Mouse (Mus musculus) hindbrain, embryonic 15.5 days (tissue): ENCODE measurements around the gene Kazn. TPM values are rescaled to one million over a fixed set of nuclear protein-coding genes. Genes with fewer than 3 reads are reported as not detected.

Source experiments
- ATAC-seq: fragments of 200-750 bp; cut with Nextera tagmentation; 2 replicates; pipeline ENCODE4 v1.8.0; 2017; ENCODE audit warnings: low read depth, moderate number of reproducible peaks, moderate TSS enrichment; ENCODE audit not compliant: low FRiP score
- H3K27ac ChIP-seq: fragments of 300-500 bp; sonication (generic); replicated peaks from 2 replicates; pipeline ENCODE4 v1.5.1; 2015; ENCODE audit warnings: mild to moderate bottlenecking, inconsistent platforms
- H3K27me3 ChIP-seq: fragments of 300-500 bp; sonication (generic); 2 replicates; pipeline ENCODE4 v1.6.1; 2015; ENCODE audit warnings: control low read depth, inconsistent platforms
- H3K36me3 ChIP-seq: fragments of 300-500 bp; sonication (generic); 2 replicates; pipeline ENCODE4 v1.6.1; 2015; ENCODE audit warnings: control low read depth, inconsistent platforms
- H3K4me1 ChIP-seq: fragments of 300-500 bp; sonication (generic); replicated peaks from 2 replicates; pipeline ENCODE4 v1.6.1; 2015; ENCODE audit warnings: control low read depth, inconsistent platforms
- H3K4me2 ChIP-seq: fragments of 300-500 bp; sonication (generic); 2 replicates; pipeline ENCODE4 v1.6.1; 2015; ENCODE audit warnings: moderate library complexity, mild to moderate bottlenecking, inconsistent platforms
- H3K4me3 ChIP-seq: fragments of 300-500 bp; sonication (generic); 2 replicates; pipeline ENCODE4 v1.5.1; 2015; ENCODE audit warnings: mild to moderate bottlenecking, inconsistent platforms
- H3K9ac ChIP-seq: fragments of 300-500 bp; sonication (generic); 2 replicates; pipeline ENCODE4 v1.6.1; 2015; ENCODE audit warnings: inconsistent platforms
- H3K9me3 ChIP-seq: fragments of 300-500 bp; sonication (generic); 2 replicates; pipeline ENCODE4 v1.6.1; 2016; ENCODE audit warnings: control low read depth, inconsistent platforms
- WGBS: fragments of 180-500 bp; shearing (Covaris S2); methylation state at CpG from one replicate; pipeline ENCODE4 v1.1.7; 2015; 5-methylcytosine and 5-hydroxymethylcytosine counted together
- polyA plus RNA-seq: library from polyadenylated mRNA; unstranded; fragments of >200 nt; fragmentation: Nextera tagmentation; extraction: Ambion mirVana; gene quantifications from 2 replicates; pipeline ENCODE4 v1.2.1, GENCODE M21; 2015

The Kazn gene
- polyA plus RNA-seq, result 27.8 and 29.7 TPM in 2 replicates

DNA sequence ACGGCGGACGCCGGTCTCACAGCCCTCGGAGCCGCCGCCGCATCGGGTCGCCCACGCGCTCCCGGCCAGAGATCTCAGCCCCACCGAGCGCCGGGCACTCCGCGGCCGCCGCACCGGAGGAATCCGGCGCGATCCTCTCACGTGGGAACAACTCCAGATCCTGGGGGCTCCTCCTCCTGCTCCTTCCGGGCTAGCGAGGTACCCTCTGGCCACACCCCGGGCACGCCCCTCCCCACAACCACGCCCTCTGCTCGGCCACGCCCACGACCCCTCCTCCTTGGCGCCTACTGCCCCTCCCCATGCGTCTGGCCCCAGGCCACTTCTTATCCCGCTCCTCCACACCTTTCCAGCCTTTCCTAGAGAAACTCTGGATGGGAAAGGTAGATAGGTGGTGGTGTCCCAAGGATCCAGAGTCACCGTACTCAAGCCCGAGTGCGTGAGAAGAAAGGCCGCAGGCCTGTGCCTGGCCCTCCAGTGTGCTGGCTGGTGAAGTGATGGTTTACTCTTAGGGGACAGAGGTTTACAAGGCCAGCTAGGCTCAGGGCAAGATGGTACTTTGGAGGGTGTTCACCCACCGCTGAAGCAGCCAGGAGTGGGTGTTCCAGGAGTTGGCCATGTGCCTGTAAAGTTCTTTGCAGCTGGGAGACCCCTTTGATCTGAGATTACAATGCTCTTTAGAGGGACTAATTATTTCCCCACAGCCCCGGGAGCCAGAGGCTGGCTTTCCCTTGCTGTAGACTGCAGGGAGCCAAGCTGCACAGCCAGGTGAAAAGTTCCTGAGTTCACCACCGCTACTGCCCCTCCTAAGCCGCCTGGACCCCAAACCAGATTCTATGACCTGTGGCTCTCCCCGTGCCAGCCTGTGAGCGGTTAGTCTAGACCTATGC, at the start of gene Kazn:
TSS of gene Kazn (minus strand) at position 162 of the 887 bp plus-strand sequence.
- peak; percentile 57 for ATAC-seq
- H3K4me3 ChIP-seq, result peak within 1 kb of the TSS; percentile 69
- H3K36me3 ChIP-seq, result no peaks in the 10 kb centered on the region
- H3K27me3 ChIP-seq, result 0 out of 2 replicates have a peak, but pooled peaks cover 8% of the 10 kb centered on the region
- peak within 1 kb of the TSS; percentile 68 for H3K9ac ChIP-seq
- H3K9me3 ChIP-seq, result no peaks in the 10 kb centered on the region
- H3K4me1 ChIP-seq, result peaks cover 26% of the 10 kb centered on the region
- peak within 1 kb of the TSS; percentile 64 for H3K27ac ChIP-seq
- peak within 1 kb of the TSS; percentile 99 for H3K4me2 ChIP-seq
- WGBS, result 4% methylated on average over 42 of the region's 46 CpGs

GRCm38 (mm10) chr4:142285471-142285870, 46.3 kb upstream of the Kazn start:
- Histone ChIP-seq H3K4me1 (peaks cover 8% of the 10 kb centered on the region), H3K27ac (no peak overlapping the region), H3K4me2 (no peak overlapping the region), H3K27me3 (no peaks in the 10 kb centered on the region), H3K4me3 (no peak overlapping the region), H3K9ac (no peak overlapping the region), H3K36me3 (no peaks in the 10 kb centered on the region), H3K9me3 (no peaks in the 10 kb centered on the region)
- 82% methylated on average over 2 of the region's 2 CpGs for WGBS
- no peak for ATAC-seq

- H3K9me3 ChIP-seq, result no peaks in the 10 kb centered on the region
- H3K27ac ChIP-seq, result no peak overlapping the region
- H3K27me3 ChIP-seq, result no peaks in the 10 kb centered on the region
- no peak overlapping the region for H3K4me2 ChIP-seq
- no peak overlapping the region for H3K4me3 ChIP-seq
- no peaks in the 10 kb centered on the region for H3K36me3 ChIP-seq
- no peak for ATAC-seq
- H3K9ac ChIP-seq, result no peak overlapping the region
- H3K4me1 ChIP-seq, result peaks cover 8% of the 10 kb centered on the region
- WGBS, result 65% methylated on average over 5 of the region's 5 CpGs
Observed at GRCm38 (mm10) chr4:142283867-142284266, 44.7 kb upstream of the Kazn start.

DNA sequence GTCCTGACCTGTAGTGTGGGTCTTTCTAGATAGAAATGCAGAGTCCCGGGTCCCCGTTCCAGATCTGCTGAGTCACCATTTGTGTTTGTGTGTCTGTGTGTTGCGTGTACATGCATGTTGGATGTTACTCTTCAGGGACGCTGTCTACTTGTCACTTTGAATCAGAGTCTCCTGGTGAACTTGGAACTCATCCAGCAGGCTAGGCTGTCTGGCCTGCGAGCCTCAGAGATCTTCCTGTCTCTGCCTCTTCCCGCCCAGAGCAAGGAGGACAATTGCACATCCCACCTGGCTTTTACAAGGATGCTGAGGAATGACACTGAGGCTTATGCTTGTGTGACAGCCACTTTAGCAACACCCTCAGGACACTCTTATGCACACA, 39.0 kb upstream of the Kazn start:
- WGBS, result 87% methylated on average over 6 of the region's 6 CpGs
- H3K27ac ChIP-seq, result 0 out of 2 replicates have a peak overlapping the region, but pooled peaks have one; percentile 1
- ATAC-seq, result no peak; the same call in 1 of the 2 replicates
- H3K9ac ChIP-seq, result no peak overlapping the region
- H3K36me3 ChIP-seq, result no peaks in the 10 kb centered on the region
- H3K4me2 ChIP-seq, result 0 out of 2 replicates have a peak overlapping the region, but pooled peaks have one; percentile 8
- no peaks in the 10 kb centered on the region for H3K27me3 ChIP-seq
- H3K4me1 ChIP-seq, result peaks cover 28% of the 10 kb centered on the region
- H3K4me3 ChIP-seq, result no peak overlapping the region
- H3K9me3 ChIP-seq, result no peaks in the 10 kb centered on the region

GRCm38 (mm10) chr4:142277481-142278196, 38.4 kb upstream of the Kazn start:
- 32% methylated on average over 20 of the region's 20 CpGs for WGBS
- no peak overlapping the region for H3K4me3 ChIP-seq
- H3K27ac ChIP-seq, result no peak overlapping the region
- no peaks in the 10 kb centered on the region for H3K9me3 ChIP-seq
- peak; percentile 23; the same call in 1 of the 2 replicates for ATAC-seq
- H3K27me3 ChIP-seq, result no peaks in the 10 kb centered on the region
- 0 out of 2 replicates have a peak overlapping the region, but pooled peaks have one; percentile 8 for H3K4me2 ChIP-seq
- no peaks in the 10 kb centered on the region for H3K36me3 ChIP-seq
- no peak overlapping the region for H3K9ac ChIP-seq
- H3K4me1 ChIP-seq, result peaks cover 25% of the 10 kb centered on the region

- H3K4me1 ChIP-seq, result peaks cover 25% of the 10 kb centered on the region
- H3K27me3 ChIP-seq, result no peaks in the 10 kb centered on the region
- ATAC-seq, result no peak
- H3K4me2 ChIP-seq, result peak overlapping the region; percentile 23; the same call in 1 of the 2 replicates
- 52% methylated on average over 2 of the region's 2 CpGs for WGBS
- peak overlapping the region; percentile 68 for H3K27ac ChIP-seq
- no peak overlapping the region for H3K4me3 ChIP-seq
- H3K36me3 ChIP-seq, result no peaks in the 10 kb centered on the region
- H3K9me3 ChIP-seq, result no peaks in the 10 kb centered on the region
- H3K9ac ChIP-seq, result no peak overlapping the region
Observed at GRCm38 (mm10) chr4:142275242-142275641, 36.0 kb upstream of the Kazn start.

- ATAC-seq, result peak; percentile 25; the same call in 1 of the 2 replicates
- H3K4me1 ChIP-seq, result peaks cover 25% of the 10 kb centered on the region
- H3K27me3 ChIP-seq, result no peaks in the 10 kb centered on the region
- peak overlapping the region; percentile 68 for H3K27ac ChIP-seq
- no peaks in the 10 kb centered on the region for H3K9me3 ChIP-seq
- no peaks in the 10 kb centered on the region for H3K36me3 ChIP-seq
- H3K4me2 ChIP-seq, result peak overlapping the region; percentile 23; the same call in 1 of the 2 replicates
- H3K9ac ChIP-seq, result no peak overlapping the region
- WGBS, result 55% methylated on average over 11 of the region's 11 CpGs
- H3K4me3 ChIP-seq, result no peak overlapping the region
Observed at GRCm38 (mm10) chr4:142274441-142275234, 35.4 kb upstream of the Kazn start.

DNA sequence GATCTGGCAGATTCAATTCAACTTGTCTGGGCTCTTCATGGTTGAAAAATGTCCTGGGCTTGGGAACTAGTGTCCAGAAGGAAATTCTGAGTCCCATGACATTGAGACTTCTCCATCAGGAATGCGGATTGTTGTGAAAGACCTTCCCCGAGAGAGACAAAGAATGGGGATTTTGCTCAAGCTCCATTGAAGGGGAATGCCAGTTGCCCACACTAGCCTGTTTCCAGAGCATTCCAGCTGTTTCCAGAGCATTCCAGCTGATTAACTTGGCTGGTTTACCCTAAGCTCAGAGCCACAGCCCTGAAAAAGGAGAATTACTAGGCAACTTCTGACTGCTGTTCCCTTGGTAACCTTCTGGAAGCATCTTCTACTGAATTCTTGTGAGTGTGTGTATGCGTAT, 32.3 kb upstream of the Kazn start:
- Histone ChIP-seq H3K9me3 (no peaks in the 10 kb centered on the region), H3K4me1 (peaks cover 30% of the 10 kb centered on the region), H3K27ac (no peak overlapping the region), H3K9ac (no peak overlapping the region), H3K4me2 (no peak overlapping the region), H3K27me3 (no peaks in the 10 kb centered on the region), H3K4me3 (no peak overlapping the region), H3K36me3 (no peaks in the 10 kb centered on the region)
- no peak for ATAC-seq
- WGBS, result 71% methylated on average over 3 of the region's 3 CpGs

GRCm38 (mm10) chr4:142267832-142268231, 28.6 kb upstream of the Kazn start:
- Histone ChIP-seq H3K27me3 (no peaks in the 10 kb centered on the region), H3K4me1 (peaks cover 22% of the 10 kb centered on the region), H3K9ac (no peak overlapping the region), H3K36me3 (no peaks in the 10 kb centered on the region), H3K27ac (peak overlapping the region; percentile 76), H3K4me3 (no peak overlapping the region), H3K4me2 (no peak overlapping the region), H3K9me3 (no peaks in the 10 kb centered on the region)
- peak; percentile 14; the same call in 1 of the 2 replicates for ATAC-seq
- 15% methylated on average over 4 of the region's 4 CpGs for WGBS

DNA sequence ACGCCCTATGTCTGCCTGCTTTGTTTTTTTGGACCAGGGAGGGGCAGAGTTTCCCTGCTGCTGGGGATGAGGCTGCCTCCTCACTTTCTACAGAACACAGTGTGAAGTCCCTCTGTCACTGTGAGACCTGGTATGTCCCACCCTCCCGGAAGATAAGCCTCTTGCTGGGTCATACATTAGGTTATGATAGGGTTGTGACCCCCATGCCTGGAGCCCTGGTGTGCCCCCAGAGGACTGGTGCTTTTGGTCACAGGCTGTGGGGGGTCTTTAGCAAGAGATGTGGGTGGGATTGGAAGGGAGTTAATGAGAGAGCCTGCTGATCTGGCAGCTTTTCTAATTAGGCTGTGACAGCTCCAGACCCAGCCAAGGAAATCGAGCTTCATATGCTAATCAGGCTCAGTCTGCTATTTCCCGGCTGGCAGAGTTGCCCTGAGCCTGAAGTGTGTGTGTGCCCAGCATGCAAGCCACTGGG, 28.2 kb upstream of the Kazn start:
- no peak overlapping the region for H3K9ac ChIP-seq
- peak; percentile 87 for ATAC-seq

GRCm38 (mm10) chr4:142264335-142264734, 25.1 kb upstream of the Kazn start:
- H3K4me2 ChIP-seq, result no peak overlapping the region
- 91% methylated on average over 7 of the region's 7 CpGs for WGBS
- H3K9me3 ChIP-seq, result no peaks in the 10 kb centered on the region
- no peak overlapping the region for H3K4me3 ChIP-seq
- H3K27ac ChIP-seq, result no peak overlapping the region
- no peaks in the 10 kb centered on the region for H3K27me3 ChIP-seq
- no peak for ATAC-seq
- H3K4me1 ChIP-seq, result peaks cover 28% of the 10 kb centered on the region
- H3K36me3 ChIP-seq, result no peaks in the 10 kb centered on the region
- no peak overlapping the region for H3K9ac ChIP-seq

More for the DNA sequence above, 28.2 kb upstream of the Kazn start:
- WGBS, result 5% methylated on average over 4 of the region's 4 CpGs
- Histone ChIP-seq H3K4me1 (peaks cover 22% of the 10 kb centered on the region), H3K4me2 (no peak overlapping the region), H3K4me3 (no peak overlapping the region), H3K27me3 (no peaks in the 10 kb centered on the region), H3K27ac (peak overlapping the region; percentile 76), H3K9me3 (no peaks in the 10 kb centered on the region), H3K36me3 (no peaks in the 10 kb centered on the region)
